Mouse (Mus musculus) midbrain, postnatal 0 days (tissue): Measurements from ENCODE around the gene Nlk. TPM values are rescaled to one million over a fixed set of nuclear protein-coding genes. Genes with fewer than 3 reads are reported as not detected.

Experiments
- ATAC-seq: fragments of 200-750 bp; cut with Nextera tagmentation; 2 replicates; pipeline ENCODE4 v1.8.0; 2017; ENCODE audit warnings: moderate number of reproducible peaks, mild to moderate bottlenecking, moderate TSS enrichment, moderate library complexity; ENCODE audit not compliant: low FRiP score
- DNase-seq: peaks from one replicate; pipeline ENCODE4 v3.0.0-alpha.2; 2015; ENCODE audit warnings: low spot score
- H3K27ac ChIP-seq: fragments of 300-500 bp; sonication (generic); 2 replicates; pipeline ENCODE4 v1.5.1; 2014; ENCODE audit warnings: low read depth, mild to moderate bottlenecking, low read length, mixed read lengths
- H3K27me3 ChIP-seq: fragments of 300-500 bp; sonication (generic); 2 replicates; pipeline ENCODE4 v1.6.1; 2014; ENCODE audit warnings: low read length, control low read depth, mixed read lengths; ENCODE audit not compliant: insufficient read depth
- H3K36me3 ChIP-seq: fragments of 300-500 bp; sonication (generic); 2 replicates; pipeline ENCODE4 v1.6.1; 2014; ENCODE audit warnings: low read length, control low read depth, mixed read lengths; ENCODE audit not compliant: insufficient read depth
- H3K4me1 ChIP-seq: fragments of 300-500 bp; sonication (generic); 2 replicates; pipeline ENCODE4 v1.6.1; 2014; ENCODE audit warnings: mild to moderate bottlenecking, control low read depth, antibody characterized with exemption, low read length, mixed read lengths; ENCODE audit not compliant: insufficient read depth
- H3K4me2 ChIP-seq: fragments of 300-500 bp; sonication (generic); 2 replicates; pipeline ENCODE4 v1.6.1; 2014; ENCODE audit warnings: low read depth, mild to moderate bottlenecking, low read length, mixed read lengths; ENCODE audit not compliant: poor library complexity, severe bottlenecking
- H3K4me3 ChIP-seq: fragments of 300-500 bp; sonication (generic); 2 replicates; pipeline ENCODE4 v1.5.1; 2014; ENCODE audit warnings: low read depth, mild to moderate bottlenecking, low read length, moderate library complexity
- H3K9ac ChIP-seq: fragments of 300-500 bp; sonication (generic); replicated peaks from 2 replicates; pipeline ENCODE4 v1.6.1; 2014; ENCODE audit warnings: mild to moderate bottlenecking, low read length, moderate library complexity, mixed read lengths; ENCODE audit not compliant: poor library complexity, severe bottlenecking
- H3K9me3 ChIP-seq: fragments of 300-500 bp; sonication (generic); 2 replicates; pipeline ENCODE4 v1.6.1; 2016; ENCODE audit warnings: low read length, control low read depth
- CTCF ChIP-seq: IDR thresholded peaks from 2 replicates; pipeline ENCODE4 v1.5.1; 2016; ENCODE audit warnings: antibody characterized with exemption, mild to moderate bottlenecking
- WGBS: fragments of 180-500 bp; shearing (Covaris S2); extraction: QIAGEN DNeasy Blood & Tissue Kit; methylation state at CpG from one replicate; pipeline ENCODE4 v1.1.7; 2014; 5-methylcytosine and 5-hydroxymethylcytosine counted together
- polyA plus RNA-seq: library from polyadenylated mRNA; unstranded; fragments of >200 nt; fragmentation: Nextera tagmentation; extraction: Ambion mirVana; gene quantifications from 2 replicates; pipeline ENCODE4 v1.2.1, GENCODE M21; 2015
- total RNA-seq: library from RNA; depleted of rRNA; stranded (reverse); fragments of >200 nt; gene quantifications from 2 replicates; pipeline ENCODE4 v1.2.3, GENCODE M21; 2014

The Nlk gene
- total and polyA plus RNA-seq, 2 experiments from 2014 or later: 25.0 to 44.4 TPM

DNA sequence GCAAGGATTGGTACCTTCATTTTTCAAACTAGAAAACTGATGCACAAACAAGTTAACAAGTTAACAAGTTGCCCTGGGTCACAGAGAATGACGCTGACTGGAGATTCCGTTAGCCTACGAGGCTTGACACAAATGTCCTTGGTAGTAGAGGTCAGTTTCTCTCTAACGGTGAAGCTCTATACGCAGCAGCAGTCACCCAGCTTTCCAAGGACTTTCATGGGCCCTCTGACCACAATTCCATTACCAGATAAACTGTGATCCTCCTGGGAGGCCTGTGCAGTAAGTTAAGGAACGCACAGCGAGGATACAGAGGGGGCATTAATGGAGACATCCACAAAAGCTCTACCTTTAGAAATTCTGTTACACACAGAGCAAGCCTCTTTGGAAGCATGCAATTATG lies 53.4 kb downstream of the Nlk start:
- no peak overlapping the region for H3K4me3 ChIP-seq
- no peak overlapping the region for H3K9ac ChIP-seq
- no peaks in the 10 kb centered on the region for H3K27me3 ChIP-seq
- H3K4me1 ChIP-seq: no peaks in the 10 kb centered on the region
- H3K27ac ChIP-seq: no peak overlapping the region
- no peaks in the 10 kb centered on the region for H3K36me3 ChIP-seq
- ATAC-seq (no peak), DNase-seq (no peak)
- no peaks in the 10 kb centered on the region for H3K9me3 ChIP-seq
- TF ChIP-seq CTCF: no peak
- H3K4me2 ChIP-seq: no peak overlapping the region
- WGBS: 82% methylated on average over 7 of the region's 7 CpGs

DNA sequence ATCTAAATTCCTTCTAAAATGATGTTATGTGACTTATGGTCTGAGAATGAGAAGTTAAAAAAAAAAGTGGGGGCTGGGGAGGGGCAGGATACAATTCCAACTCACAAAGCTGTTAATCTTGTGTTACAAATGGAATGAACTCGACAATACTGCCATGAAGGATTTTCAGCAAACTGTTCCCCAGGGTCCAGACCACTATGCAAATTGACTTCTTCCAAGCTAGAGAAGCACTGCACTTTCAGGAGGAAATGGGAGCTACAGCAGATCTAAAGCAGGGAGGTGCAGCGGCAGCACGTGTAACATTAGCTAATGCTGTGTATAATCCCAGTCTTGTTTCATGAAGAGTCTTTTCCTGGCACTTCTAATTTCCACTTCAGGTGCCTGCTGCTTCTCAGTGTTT lies 55.0 kb downstream of the Nlk start:
- TF ChIP-seq CTCF: no peak
- ATAC-seq: no peak
- H3K27me3 ChIP-seq: no peaks in the 10 kb centered on the region
- H3K36me3 ChIP-seq: no peaks in the 10 kb centered on the region
- no peak for DNase-seq
- no peak overlapping the region for H3K9ac ChIP-seq
- WGBS: 25% methylated on average over 3 of the region's 3 CpGs
- peak overlapping the region; percentile 47; the same call in 1 of the 2 replicates for H3K27ac ChIP-seq
- no peak overlapping the region for H3K4me3 ChIP-seq
- H3K4me2 ChIP-seq: no peak overlapping the region
- no peaks in the 10 kb centered on the region for H3K4me1 ChIP-seq
- no peaks in the 10 kb centered on the region for H3K9me3 ChIP-seq

DNA sequence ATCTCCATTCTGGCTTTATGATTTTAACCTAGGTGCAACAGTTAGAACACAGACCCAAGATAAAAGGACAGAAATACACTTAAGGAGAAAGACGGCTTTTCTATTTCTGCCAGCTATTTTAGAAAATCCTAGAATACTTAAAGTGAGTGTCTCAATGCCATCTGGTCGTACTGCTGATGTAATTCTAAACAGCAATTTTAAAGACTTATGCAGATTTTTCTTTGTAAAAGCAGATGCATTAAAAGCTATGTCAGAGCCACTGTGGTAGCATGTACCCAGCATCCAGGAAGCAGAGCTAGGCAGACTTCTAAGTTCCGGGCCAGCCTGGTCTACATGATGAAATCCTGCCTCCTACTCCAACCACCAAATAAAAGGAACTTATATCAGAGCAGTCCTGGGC lies 56.1 kb downstream of the Nlk start:
- no peak for ATAC-seq

DNA sequence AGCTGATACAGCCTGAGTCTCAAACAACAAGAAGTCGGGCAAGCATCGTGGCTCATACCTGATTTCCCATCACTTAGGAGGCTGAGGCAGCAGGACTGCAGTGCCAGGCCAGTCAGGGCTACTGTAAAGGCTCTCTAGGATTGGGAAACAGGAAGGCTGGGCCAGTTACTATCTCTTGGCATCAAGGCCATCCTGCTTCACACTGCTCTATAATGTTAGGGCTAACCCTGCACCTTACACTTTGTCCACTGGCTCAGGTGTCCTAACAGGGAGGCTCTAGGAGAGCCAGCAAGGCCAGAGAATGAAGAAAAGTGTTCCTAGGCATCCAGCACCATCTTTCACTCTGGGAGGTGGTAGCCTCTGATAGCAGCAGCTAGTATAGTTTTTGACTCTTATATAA lies 64.4 kb downstream of the Nlk start:
- Histone ChIP-seq H3K4me3 (no peak overlapping the region), H3K27ac (no peak overlapping the region), H3K27me3 (no peaks in the 10 kb centered on the region), H3K4me1 (no peaks in the 10 kb centered on the region), H3K36me3 (no peaks in the 10 kb centered on the region), H3K4me2 (no peak overlapping the region), H3K9ac (no peak overlapping the region), H3K9me3 (no peaks in the 10 kb centered on the region)
- no peak for DNase-seq
- no peak for ATAC-seq
- WGBS: 97% methylated on average over 2 of the region's 2 CpGs
- no peak for TF ChIP-seq CTCF

More for the DNA sequence above, 56.1 kb downstream of the Nlk start:
- no peak for DNase-seq
- no peak overlapping the region for H3K27ac ChIP-seq
- H3K9ac ChIP-seq: no peak overlapping the region
- no peaks in the 10 kb centered on the region for H3K27me3 ChIP-seq
- WGBS: 91% methylated on average over 3 of the region's 3 CpGs
- H3K36me3 ChIP-seq: no peaks in the 10 kb centered on the region
- no peak overlapping the region for H3K4me3 ChIP-seq
- TF ChIP-seq CTCF: no peak
- no peaks in the 10 kb centered on the region for H3K9me3 ChIP-seq
- no peak overlapping the region for H3K4me2 ChIP-seq
- H3K4me1 ChIP-seq: no peaks in the 10 kb centered on the region

DNA sequence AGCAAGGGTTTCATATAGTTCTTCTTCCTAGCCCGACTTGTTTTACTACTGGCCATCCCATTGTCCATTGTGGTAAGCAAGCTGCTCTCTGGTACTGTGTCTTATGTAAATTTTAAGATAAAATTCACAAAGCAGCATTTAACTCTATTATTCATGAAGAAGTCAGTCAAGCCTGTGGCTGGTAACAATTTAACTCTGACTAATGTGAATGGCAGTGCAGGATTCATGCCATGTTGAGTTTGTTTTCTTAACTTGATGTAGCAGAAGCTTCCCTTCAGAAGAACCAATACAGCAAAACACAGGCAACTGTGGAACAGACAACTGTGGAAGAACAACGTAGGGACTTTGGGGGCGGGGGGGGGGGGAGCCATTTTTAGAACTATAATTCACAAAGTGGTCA lies 68.3 kb downstream of the Nlk start:
- DNase-seq: no peak
- Histone ChIP-seq H3K4me2 (no peak overlapping the region), H3K27me3 (no peaks in the 10 kb centered on the region), H3K4me3 (no peak overlapping the region), H3K9ac (no peak overlapping the region), H3K9me3 (no peaks in the 10 kb centered on the region), H3K27ac (no peak overlapping the region), H3K4me1 (no peaks in the 10 kb centered on the region), H3K36me3 (no peaks in the 10 kb centered on the region)
- no peak for ATAC-seq
- WGBS: 78% methylated on average over 3 of the region's 3 CpGs
- no peak for TF ChIP-seq CTCF

DNA sequence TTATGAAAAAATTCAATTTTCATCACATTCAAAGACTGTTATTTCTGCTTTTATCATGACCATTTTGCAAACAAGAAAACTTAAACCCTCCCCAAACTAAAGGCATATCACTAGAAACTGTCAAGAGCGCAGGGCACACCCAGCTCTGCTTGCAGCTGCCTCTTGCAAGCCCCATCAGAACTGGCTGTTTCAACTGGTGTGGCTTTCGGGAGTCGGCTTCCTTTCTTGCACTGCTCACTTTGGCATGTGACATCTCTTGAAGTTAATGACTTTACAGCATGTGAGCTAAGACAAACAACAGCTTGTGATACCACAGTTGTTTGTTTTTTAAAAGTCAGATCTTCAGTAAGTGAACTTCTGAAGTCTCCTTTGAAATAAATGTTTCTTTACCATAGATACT lies 72.8 kb downstream of the Nlk start:
- no peaks in the 10 kb centered on the region for H3K36me3 ChIP-seq
- no peak overlapping the region for H3K27ac ChIP-seq
- no peaks in the 10 kb centered on the region for H3K27me3 ChIP-seq
- H3K4me3 ChIP-seq: no peak overlapping the region
- no peaks in the 10 kb centered on the region for H3K4me1 ChIP-seq
- H3K9ac ChIP-seq: no peak overlapping the region
- 89% methylated on average over 3 of the region's 3 CpGs for WGBS
- TF ChIP-seq CTCF: no peak
- DNase-seq (no peak), ATAC-seq (no peak)
- H3K4me2 ChIP-seq: no peak overlapping the region
- H3K9me3 ChIP-seq: no peaks in the 10 kb centered on the region
